Mouse (Mus musculus) cerebellum, adult (tissue): ENCODE data around the gene Kxd1.

Experiments used
- ATAC-seq: cut with Nextera tagmentation; 2 replicates; pipeline ENCODE4 v1.9.2; 2017; ENCODE audit warnings: mild to moderate bottlenecking, moderate library complexity, mixed read lengths; ENCODE audit not compliant: insufficient number of reproducible peaks, low FRiP score, low TSS enrichment

The Kxd1 gene

GRCm38 (mm10) chr8:70500386-70501301, 27.1 kb downstream of the Kxd1 start:
- no peak for ATAC-seq

GRCm38 (mm10) chr8:70495771-70496062, 32.0 kb downstream of the Kxd1 start:
- ATAC-seq, result no peak

GRCm38 (mm10) chr8:70495001-70495770, 32.6 kb downstream of the Kxd1 start:
- no peak for ATAC-seq

- no peak for ATAC-seq
These were observed 33.3 kb downstream of the Kxd1 start for GRCm38 (mm10) chr8:70494416-70494945.

GRCm38 (mm10) chr8:70493692-70494415, 33.9 kb downstream of the Kxd1 start:
- no peak for ATAC-seq

GRCm38 (mm10) chr8:70492664-70493640, 34.8 kb downstream of the Kxd1 start, which contains the start of gene Crlf1:
TSS of gene Crlf1 (plus strand) at chr8:70493158.
- ATAC-seq, result no peak

- no peak for ATAC-seq
These were observed 36.8 kb downstream of the Kxd1 start for GRCm38 (mm10) chr8:70490880-70491495.

GRCm38 (mm10) chr8:70490061-70490879, 37.5 kb downstream of the Kxd1 start:
- no peak for ATAC-seq

GRCm38 (mm10) chr8:70489576-70489975, 38.2 kb downstream of the Kxd1 start:
- no peak for ATAC-seq

- no peak for ATAC-seq
These were observed 38.8 kb downstream of the Kxd1 start for GRCm38 (mm10) chr8:70488931-70489470.

- no peak for ATAC-seq
These were observed 39.6 kb downstream of the Kxd1 start for GRCm38 (mm10) chr8:70487993-70488796.

GRCm38 (mm10) chr8:70486941-70487520, 40.7 kb downstream of the Kxd1 start, which contains the start of gene Tmem59l:
TSS of gene Tmem59l (minus strand) at chr8:70487358.
- ATAC-seq, result peak; percentile 59; the same call in 1 of the 2 replicates

GRCm38 (mm10) chr8:70486191-70486681, 41.5 kb downstream of the Kxd1 start:
- peak; percentile 29 for ATAC-seq

- no peak for ATAC-seq
These were observed 44.8 kb downstream of the Kxd1 start for GRCm38 (mm10) chr8:70482943-70483342.

- ATAC-seq, result no peak
These were observed 45.8 kb downstream of the Kxd1 start for GRCm38 (mm10) chr8:70481908-70482307.

- 0 out of 2 replicates have a peak, but pooled peaks have one; percentile 7 for ATAC-seq
These were observed 50.3 kb downstream of the Kxd1 start for GRCm38 (mm10) chr8:70477269-70477982.
